Mouse (Mus musculus) cerebellum, adult 9-10 months (tissue): Measurements from ENCODE around the gene Adam19.

Experiments
- DNase-seq: peaks from one replicate; pipeline ENCODE4 v3.0.0; 2022

Gene Adam19

GRCm38 (mm10) chr11:46109206-46109605 lies 53.4 kb downstream of the Adam19 start:
- DNase-seq, result no peak

- DNase-seq, result peak; percentile 56
These were observed 54.6 kb downstream of the Adam19 start for GRCm38 (mm10) chr11:46110156-46110944.

GRCm38 (mm10) chr11:46110945-46111287 lies 55.1 kb downstream of the Adam19 start:
- no peak for DNase-seq

GRCm38 (mm10) chr11:46113211-46113610 lies 57.4 kb downstream of the Adam19 start:
- no peak for DNase-seq

DNA sequence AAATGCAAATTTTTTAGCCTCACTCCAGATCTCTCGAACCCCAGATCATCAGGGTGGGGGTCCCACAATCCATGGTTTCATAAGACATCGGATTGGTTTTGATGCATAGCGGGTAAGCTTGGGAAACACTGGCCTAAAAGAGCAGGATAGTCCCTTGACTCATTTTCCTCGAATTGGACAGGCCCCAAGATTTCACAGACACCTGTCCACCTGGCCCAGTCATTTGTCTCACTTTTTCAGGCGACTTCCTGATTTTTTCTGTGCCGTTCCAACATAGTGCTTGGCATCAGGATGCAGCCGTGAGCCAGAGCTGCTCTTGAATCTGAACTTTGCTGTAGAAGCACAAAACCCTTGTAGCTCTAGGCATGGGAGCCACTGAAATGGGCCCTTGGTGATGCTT lies 58.4 kb downstream of the Adam19 start:
- DNase-seq, result peak; percentile 49

DNA sequence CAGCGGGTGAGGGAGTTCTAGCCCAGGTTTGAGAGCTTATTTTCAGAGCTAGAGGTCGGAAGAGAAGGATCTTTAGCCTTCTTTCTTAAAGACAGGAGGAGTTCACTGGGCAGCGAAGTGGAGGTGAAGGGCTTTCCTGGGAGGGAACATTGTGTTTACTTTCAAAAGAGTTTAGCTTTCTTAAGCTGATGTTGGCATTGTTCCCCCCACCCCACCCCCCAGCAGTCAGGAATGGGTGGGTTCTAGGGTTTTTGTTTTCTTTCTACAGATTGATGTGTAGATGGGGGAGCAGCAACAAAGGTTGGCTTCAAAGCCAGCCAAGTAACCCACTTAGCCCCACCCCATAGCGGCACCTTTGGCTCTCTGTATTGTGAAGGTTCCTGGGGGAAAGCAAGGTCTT lies 59.2 kb downstream of the Adam19 start:
- no peak for DNase-seq

- DNase-seq, result no peak
These were observed 59.8 kb downstream of the Adam19 start for GRCm38 (mm10) chr11:46115411-46116173.

GRCm38 (mm10) chr11:46116510-46116909 lies 60.7 kb downstream of the Adam19 start:
- no peak for DNase-seq

DNA sequence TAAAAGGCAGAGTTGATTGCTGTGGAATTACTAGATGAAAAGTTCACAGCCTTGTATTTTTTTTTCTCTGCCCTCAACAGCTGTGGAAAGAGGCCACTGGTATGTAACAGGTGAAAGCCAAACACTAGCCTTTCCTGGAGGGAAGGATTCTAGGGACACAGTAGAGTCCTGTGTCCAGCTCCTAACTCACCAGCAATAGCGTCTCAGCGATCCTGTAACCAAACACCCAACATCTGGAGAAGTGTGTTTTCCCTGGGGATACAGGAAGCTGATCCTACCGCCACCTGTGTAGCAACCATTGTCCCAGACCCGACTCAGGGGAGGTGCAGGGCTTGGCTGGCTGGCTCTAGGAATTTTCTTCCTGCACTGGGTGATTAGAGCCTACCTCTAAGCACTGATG lies 63.8 kb downstream of the Adam19 start:
- no peak for DNase-seq

DNA sequence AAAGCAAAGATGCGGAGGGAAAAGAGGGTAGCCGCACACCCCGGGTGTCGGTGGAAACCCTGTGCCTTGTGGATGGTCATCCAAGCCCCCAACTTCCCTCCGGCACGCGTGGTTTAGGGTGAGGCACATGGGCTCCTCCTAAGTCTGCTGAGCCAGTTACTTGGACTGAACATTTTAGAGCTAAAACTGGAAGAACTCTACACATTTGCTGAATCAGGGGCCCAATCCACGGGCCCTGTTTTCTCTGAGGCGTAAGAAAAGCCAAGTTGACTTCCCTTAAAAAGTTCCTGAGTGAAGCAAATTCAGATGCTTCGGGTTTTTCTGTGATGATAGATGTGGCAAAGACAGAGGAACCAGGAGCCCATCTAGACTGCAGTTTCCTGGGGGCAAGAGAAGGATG lies 64.3 kb downstream of the Adam19 start:
- DNase-seq, result no peak

DNA sequence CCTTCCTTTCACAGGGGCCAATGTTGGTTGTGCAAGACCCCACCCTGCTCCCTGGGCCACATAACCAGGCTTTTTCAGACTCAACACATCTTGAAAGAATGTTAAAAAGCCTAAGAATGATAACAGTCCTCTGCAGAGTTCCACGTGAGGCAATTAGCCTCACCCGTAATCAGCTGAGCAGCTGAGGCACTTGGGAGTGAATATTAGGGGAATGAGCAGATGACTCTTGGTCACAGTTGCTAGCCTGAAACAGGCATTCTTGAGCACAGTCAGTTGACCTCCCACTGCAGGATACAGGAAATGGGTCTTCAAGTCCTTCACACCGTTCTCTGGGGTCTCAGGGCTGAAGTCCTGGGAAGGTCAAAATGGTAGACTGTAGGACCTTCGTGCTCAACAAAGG lies 65.9 kb downstream of the Adam19 start:
- no peak for DNase-seq

DNA sequence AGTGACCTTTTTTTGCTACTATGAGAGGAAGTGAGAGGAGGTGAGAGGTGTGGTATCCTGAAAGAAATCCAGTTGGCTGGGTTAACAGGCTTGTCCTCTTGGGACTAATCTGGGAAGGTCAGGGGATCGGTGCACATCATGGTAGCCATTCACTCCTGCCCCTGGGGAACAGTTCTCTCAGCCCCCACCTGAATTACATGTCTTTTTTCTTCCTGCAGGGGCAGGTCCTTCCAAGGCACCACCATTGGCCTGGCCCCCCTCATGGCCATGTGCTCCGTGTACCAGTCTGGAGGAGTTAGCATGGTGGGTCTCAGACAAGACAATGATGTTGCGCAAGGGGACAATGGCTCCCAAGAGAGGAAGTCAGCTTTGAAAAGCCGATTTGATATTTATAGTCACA lies 67.1 kb downstream of the Adam19 start:
- DNase-seq, result no peak

GRCm38 (mm10) chr11:46123328-46123866 lies 67.6 kb downstream of the Adam19 start:
- DNase-seq, result no peak

- no peak for DNase-seq
These were observed 69.5 kb downstream of the Adam19 start for GRCm38 (mm10) chr11:46125093-46125834.

GRCm38 (mm10) chr11:46125835-46126229 lies 70.0 kb downstream of the Adam19 start:
- no peak for DNase-seq

DNA sequence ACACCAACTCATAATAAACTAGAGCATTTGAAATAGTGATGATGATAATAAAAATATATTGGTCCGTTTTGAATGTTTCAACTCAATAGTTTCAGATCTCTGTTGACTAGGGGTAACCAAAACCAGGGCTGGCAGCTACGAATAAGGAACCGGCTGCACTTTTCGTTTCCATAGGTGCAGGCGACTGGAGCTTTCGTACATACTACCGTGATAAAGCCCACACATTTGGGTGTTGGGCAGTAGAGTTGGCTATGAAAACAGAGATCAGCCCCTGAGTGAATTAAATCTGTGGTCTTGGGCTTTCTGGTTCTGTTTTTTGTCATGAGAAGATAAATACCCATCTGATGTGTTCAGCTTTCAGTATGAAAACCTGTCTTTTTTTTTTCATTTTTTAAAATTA lies 70.5 kb downstream of the Adam19 start:
- no peak for DNase-seq

DNA sequence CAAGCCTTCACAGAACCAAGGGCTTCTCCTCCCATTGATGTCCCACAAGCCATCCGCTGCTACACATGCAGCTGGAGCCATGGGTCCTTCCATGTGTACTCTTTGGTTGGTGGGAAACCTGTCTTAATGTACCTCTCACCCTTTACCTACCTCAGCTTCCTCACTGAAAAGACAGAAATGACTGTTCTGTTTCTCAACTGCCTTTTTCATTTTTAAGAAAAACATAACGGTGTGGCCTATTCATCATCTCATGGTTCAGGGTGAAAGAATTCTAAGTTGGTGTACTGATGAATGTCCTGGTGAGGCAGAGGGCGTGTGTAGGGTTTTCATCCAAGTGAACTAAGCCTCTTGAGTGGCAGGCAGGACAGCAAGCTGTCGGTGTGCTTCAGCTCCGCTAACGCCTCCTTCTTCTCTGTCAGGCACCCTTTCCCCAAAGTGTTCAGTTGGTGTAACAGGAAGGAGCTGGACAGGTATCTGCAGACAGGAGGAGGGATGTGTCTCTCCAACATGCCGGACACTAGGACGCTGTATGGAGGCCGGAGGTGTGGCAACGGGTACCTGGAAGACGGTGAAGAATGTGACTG lies 71.1 kb downstream of the Adam19 start:
- DNase-seq, result no peak

GRCm38 (mm10) chr11:46127621-46128547 lies 72.1 kb downstream of the Adam19 start:
- DNase-seq, result no peak

GRCm38 (mm10) chr11:46128548-46128945 lies 72.8 kb downstream of the Adam19 start:
- DNase-seq, result peak; percentile 46

- no peak for DNase-seq
These were observed 75.5 kb downstream of the Adam19 start for GRCm38 (mm10) chr11:46131022-46131986.

GRCm38 (mm10) chr11:46134899-46135298 lies 79.1 kb downstream of the Adam19 start:
- DNase-seq, result no peak
